Mouse (Mus musculus): ENCODE data around the gene S100a5. TPM values are rescaled to one million over a fixed set of nuclear protein-coding genes. Genes with fewer than 3 reads are reported as not detected.

The S100a5 gene
- polyA plus RNA-seq, 1 experiment from 2014 or later: not detected

DNA sequence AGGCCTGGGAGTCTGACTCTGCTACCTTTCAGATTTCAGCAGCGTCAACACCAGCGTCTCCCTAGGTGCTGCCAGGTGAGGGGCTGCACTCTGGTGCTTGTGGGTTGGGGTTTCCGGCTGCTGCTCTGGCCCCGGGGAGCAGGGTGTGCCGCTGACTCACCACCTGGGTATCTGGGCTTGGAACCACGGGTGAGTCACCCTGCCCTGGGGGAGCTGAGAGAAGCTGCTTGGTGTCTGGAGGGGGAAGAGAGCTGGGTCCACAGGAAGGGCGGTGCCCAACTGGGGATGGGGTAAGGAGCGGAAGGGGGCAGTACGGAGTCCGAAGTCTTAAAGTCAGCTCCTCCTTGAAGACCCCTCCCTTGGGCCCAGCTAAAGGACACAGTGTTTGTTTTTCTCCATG lies 21.4 kb upstream of the S100a5 start:
- H3K9ac ChIP-seq: no peak overlapping the region
- H3K27me3 ChIP-seq: no peaks in the 10 kb centered on the region
- H3K4me3 ChIP-seq: no peak overlapping the region
- H3K36me3 ChIP-seq: no peaks in the 10 kb centered on the region
- H3K4me1 ChIP-seq: peaks cover 31% of the 10 kb centered on the region
- H3K27ac ChIP-seq: peak overlapping the region; percentile 71
- no peak overlapping the region for H3K4me2 ChIP-seq
- 49% methylated on average over 10 of the region's 10 CpGs for WGBS
- no peaks in the 10 kb centered on the region for H3K9me3 ChIP-seq
- ATAC-seq (ENCODE audit: insufficient number of reproducible peaks, low FRiP score, low TSS enrichment, low read depth): no peak

DNA sequence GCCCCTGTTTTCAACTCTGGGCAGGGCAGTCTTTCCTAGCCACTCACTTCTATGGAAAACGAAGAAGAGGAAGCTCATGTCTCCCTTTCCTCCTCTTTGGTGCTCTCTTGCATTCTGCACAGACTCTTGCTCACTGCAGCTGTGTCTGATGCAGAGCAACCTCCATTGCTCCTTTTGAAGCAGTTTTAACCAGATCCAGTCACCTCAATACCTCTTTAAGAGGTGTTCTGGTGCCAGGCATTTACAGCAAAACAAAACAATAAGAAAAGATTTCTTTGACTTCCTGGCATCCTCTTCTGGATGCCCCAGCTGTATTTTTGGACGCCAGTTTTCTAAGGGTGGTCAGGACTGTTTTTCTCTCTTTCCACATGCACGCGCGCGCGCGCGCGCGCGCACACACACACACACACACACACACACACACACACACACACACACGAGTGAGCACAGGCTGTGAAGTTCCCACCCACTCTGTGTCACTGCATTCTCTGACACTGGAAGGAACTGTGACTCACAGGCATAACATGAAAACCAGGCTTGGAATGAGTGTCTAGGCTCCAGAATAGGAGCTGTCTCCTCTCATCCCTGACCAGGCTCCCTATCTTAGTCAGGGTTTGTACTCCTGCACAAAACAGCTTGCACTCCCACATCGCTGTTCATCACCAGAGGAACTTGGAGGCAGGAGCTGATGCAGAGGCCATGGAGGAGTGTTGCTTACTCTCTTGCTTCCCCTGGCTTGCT lies 20.8 kb upstream of the S100a5 start:
- ATAC-seq (ENCODE audit: insufficient number of reproducible peaks, low FRiP score, low TSS enrichment, low read depth): no peak
- H3K36me3 ChIP-seq: no peaks in the 10 kb centered on the region
- no peaks in the 10 kb centered on the region for H3K9me3 ChIP-seq
- H3K4me3 ChIP-seq: no peak overlapping the region
- peak overlapping the region; percentile 71 for H3K27ac ChIP-seq
- H3K9ac ChIP-seq: no peak overlapping the region
- no peaks in the 10 kb centered on the region for H3K27me3 ChIP-seq
- H3K4me1 ChIP-seq: peaks cover 31% of the 10 kb centered on the region
- H3K4me2 ChIP-seq: no peak overlapping the region
- WGBS: 87% methylated on average over 14 of the region's 14 CpGs

DNA sequence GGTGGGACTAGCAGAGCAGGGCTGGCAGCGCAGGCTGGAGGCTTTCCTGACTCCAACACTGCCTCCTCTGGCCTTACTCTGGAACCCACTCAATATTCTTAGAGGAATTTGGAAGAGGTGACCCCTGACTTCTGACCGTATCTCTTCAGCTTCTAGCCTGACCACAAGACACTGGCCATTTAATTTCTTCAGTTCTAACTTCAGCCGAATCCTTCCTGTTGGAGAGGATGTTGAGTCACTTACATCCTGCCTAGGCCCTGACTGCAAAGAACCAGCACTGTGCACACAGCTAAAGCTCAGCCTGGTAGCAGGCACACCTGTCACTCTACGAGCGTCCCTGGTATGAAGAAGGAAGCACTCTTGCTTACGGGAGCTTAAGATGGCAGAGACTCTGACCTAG lies 18.9 kb upstream of the S100a5 start:
- Histone ChIP-seq H3K9ac (no peak overlapping the region), H3K27me3 (no peaks in the 10 kb centered on the region), H3K9me3 (no peaks in the 10 kb centered on the region), H3K4me1 (peaks cover 25% of the 10 kb centered on the region), H3K4me3 (no peak overlapping the region), H3K36me3 (no peaks in the 10 kb centered on the region), H3K27ac (no peak overlapping the region), H3K4me2 (no peak overlapping the region)
- 75% methylated on average over 6 of the region's 6 CpGs for WGBS
- no peak for ATAC-seq (ENCODE audit: insufficient number of reproducible peaks, low FRiP score, low TSS enrichment, low read depth)

DNA sequence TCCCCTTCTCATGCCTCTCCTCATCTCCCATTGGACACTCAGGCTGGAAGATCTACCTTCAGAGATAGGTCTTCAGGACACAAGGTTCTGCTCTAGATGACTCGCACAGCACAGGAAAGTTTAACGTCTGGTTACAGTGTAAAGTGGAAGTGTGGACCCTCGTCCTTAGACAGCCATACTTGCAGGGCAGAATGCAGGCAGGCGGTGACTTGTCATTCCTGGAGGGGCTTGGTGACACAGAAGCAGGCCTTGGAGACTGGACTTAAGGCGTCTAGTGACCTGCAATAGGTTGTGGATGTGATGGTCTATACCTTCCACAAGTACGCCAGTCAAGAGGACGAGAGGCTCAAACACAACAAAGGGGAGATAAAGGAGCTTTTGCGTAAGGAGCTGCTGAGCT lies 18.4 kb upstream of the S100a5 start, which contains the start of gene S100a2:
S100a2 (plus strand) TSS at position 301 of the 400 bp plus-strand sequence.
- Histone ChIP-seq H3K27ac (no peak within 1 kb of the TSS), H3K4me2 (no peak within 1 kb of the TSS), H3K4me3 (no peak within 1 kb of the TSS), H3K4me1 (peaks cover 25% of the 10 kb centered on the region), H3K9me3 (no peaks in the 10 kb centered on the region), H3K27me3 (no peaks in the 10 kb centered on the region), H3K9ac (no peak within 1 kb of the TSS), H3K36me3 (no peaks in the 10 kb centered on the region)
- no peak for ATAC-seq (ENCODE audit: insufficient number of reproducible peaks, low FRiP score, low TSS enrichment, low read depth)
- 80% methylated on average over 8 of the region's 8 CpGs for WGBS

DNA sequence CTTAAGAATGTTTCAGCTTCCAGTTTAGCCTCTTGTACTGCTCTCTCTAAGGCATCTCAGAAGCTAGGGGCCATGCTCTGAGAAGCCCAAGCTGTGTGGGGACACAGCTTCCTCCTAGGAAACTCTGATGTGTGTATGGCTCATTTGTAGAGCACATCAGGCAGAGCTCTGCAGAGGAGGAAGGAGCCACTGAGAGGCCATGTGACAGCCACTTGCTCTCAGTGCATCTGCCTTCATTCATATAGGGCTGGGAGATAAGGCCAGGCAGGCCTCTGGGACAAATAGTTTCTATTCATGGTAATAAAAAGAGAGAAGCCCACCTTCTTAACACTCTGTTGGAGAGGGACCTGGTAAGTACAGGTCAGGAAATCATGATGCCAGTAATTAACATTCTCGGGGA lies 13.9 kb upstream of the S100a5 start:
- no peak for ATAC-seq (ENCODE audit: insufficient number of reproducible peaks, low FRiP score, low TSS enrichment, low read depth)
- H3K4me3 ChIP-seq: no peak overlapping the region
- WGBS: 30% methylated on average over 1 of the region's 1 CpGs
- no peak overlapping the region for H3K27ac ChIP-seq
- H3K4me2 ChIP-seq: no peak overlapping the region
- no peaks in the 10 kb centered on the region for H3K27me3 ChIP-seq
- H3K4me1 ChIP-seq: no peaks in the 10 kb centered on the region
- no peak overlapping the region for H3K9ac ChIP-seq
- no peaks in the 10 kb centered on the region for H3K9me3 ChIP-seq
- H3K36me3 ChIP-seq: no peaks in the 10 kb centered on the region

DNA sequence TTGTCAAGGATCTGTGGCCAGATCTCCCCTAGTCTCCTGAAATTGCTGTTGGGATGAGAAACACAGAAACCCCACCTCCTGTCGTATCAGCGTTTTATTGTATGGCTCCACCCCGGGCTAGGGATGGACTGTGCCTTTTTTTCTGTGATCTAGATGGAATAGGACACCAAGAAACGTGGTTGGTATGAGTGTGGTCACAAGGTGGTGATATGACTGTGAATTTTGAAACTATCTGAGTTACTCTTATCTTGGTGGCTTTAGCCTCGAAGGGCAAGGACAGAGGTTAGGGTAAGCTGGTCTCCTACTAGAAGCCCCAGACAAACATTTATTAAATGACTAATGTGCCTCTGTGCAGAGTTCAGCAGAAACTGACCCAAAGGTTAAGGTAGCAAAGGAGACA lies 12.8 kb upstream of the S100a5 start:
- H3K9me3 ChIP-seq: no peaks in the 10 kb centered on the region
- WGBS: 76% methylated on average over 5 of the region's 5 CpGs
- no peaks in the 10 kb centered on the region for H3K27me3 ChIP-seq
- no peak overlapping the region for H3K9ac ChIP-seq
- H3K4me1 ChIP-seq: peaks cover 7% of the 10 kb centered on the region
- no peaks in the 10 kb centered on the region for H3K36me3 ChIP-seq
- no peak overlapping the region for H3K4me3 ChIP-seq
- ATAC-seq (ENCODE audit: insufficient number of reproducible peaks, low FRiP score, low TSS enrichment, low read depth): no peak
- H3K27ac ChIP-seq: no peak overlapping the region
- no peak overlapping the region for H3K4me2 ChIP-seq

DNA sequence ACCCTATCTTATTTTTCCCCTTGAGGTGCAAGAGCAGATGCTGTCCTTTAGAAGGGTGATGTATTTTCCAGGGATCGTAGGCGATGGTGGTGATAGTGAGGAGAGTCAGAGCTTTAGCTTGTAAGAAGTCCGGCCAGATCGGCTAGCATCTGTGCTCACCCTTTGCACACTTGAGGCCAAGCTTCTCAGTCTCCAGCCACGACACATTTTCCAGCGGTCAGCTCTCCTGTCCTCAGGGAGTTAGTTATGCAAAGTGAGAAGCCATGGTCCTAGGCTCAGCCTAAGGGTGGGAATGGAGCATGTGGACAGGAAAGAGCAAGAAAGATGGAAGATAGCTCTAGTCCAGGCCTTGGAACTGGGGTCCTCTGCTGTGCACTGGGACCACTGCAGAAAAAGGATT lies 11.5 kb upstream of the S100a5 start:
- H3K4me3 ChIP-seq: no peak overlapping the region
- H3K9me3 ChIP-seq: no peaks in the 10 kb centered on the region
- no peak overlapping the region for H3K9ac ChIP-seq
- H3K27me3 ChIP-seq: no peaks in the 10 kb centered on the region
- ATAC-seq (ENCODE audit: insufficient number of reproducible peaks, low FRiP score, low TSS enrichment, low read depth): no peak
- no peak overlapping the region for H3K27ac ChIP-seq
- no peak overlapping the region for H3K4me2 ChIP-seq
- 81% methylated on average over 6 of the region's 6 CpGs for WGBS
- no peaks in the 10 kb centered on the region for H3K36me3 ChIP-seq
- peaks cover 15% of the 10 kb centered on the region for H3K4me1 ChIP-seq

DNA sequence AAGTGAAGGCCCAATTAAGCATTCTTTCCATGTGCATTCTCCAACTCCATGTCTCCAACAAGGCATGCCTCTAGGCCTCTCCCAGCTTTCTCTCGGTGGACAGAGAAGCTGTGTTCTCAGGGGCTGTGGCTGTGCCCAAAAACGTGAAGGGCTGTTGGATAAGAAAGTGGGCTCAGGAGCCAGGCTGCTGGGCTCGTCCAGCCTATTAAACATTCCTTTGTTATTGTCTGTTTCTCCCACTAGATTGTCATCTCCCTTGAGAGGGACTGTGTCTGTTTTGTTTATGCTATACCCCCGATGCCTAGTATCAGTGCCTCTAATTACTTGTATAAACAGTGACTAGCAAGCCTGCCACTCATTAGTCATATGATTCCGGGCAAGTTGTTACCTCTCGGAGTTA lies 10.6 kb upstream of the S100a5 start:
- Histone ChIP-seq H3K9me3 (no peaks in the 10 kb centered on the region), H3K4me2 (no peak overlapping the region), H3K27ac (no peak overlapping the region), H3K27me3 (no peaks in the 10 kb centered on the region), H3K36me3 (no peaks in the 10 kb centered on the region), H3K4me3 (no peak overlapping the region), H3K9ac (no peak overlapping the region), H3K4me1 (peaks cover 21% of the 10 kb centered on the region)
- ATAC-seq (ENCODE audit: insufficient number of reproducible peaks, low FRiP score, low TSS enrichment, low read depth): no peak
- 36% methylated on average over 6 of the region's 6 CpGs for WGBS

DNA sequence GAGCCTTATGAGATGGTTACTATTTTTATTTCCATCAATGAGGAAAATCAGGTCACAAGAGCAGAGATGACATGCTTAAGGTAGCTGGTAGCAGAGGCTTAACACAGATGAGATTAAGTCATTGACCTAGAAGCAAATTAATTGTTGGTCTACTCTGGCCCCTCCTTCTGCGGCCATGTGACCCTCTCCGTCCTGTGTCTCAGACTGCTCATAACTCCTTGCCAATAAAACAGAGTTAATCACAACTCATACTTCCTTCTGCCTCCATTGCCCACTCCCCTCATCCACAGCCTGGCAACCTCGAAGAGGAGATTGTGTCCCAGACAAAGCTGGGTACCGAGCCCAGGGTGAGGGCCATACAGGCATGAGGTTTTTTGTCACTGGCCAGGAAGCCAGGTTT lies 10.1 kb upstream of the S100a5 start:
- WGBS: 67% methylated on average over 4 of the region's 4 CpGs
- H3K9ac ChIP-seq: no peak overlapping the region
- H3K4me1 ChIP-seq: peaks cover 23% of the 10 kb centered on the region

DNA sequence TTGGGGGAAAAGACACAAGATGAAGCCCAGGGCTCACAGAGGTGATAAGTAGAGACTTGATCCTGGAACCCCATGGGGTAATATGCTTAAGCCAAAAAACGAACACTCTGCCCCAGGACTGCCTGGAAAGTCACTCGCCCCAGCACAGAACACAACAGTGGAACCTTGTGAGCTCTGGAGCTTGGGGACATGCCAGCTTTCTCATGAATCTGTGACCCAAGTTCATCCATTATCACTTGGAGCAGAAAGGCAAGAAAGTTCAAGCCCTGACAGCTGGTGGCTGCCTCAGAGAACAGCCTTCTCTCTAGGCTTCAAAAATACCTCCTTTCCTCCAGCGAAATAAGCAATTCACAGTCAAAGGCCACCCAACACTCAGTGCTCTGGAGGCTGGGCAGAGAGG lies 8.9 kb upstream of the S100a5 start:
- Histone ChIP-seq H3K4me3 (no peak overlapping the region), H3K9ac (no peak overlapping the region), H3K27ac (no peak overlapping the region), H3K4me2 (no peak overlapping the region), H3K36me3 (no peaks in the 10 kb centered on the region), H3K27me3 (no peaks in the 10 kb centered on the region), H3K9me3 (no peaks in the 10 kb centered on the region), H3K4me1 (peaks cover 33% of the 10 kb centered on the region)
- no peak for ATAC-seq (ENCODE audit: insufficient number of reproducible peaks, low FRiP score, low TSS enrichment, low read depth)
- 71% methylated on average over 3 of the region's 3 CpGs for WGBS

More for the DNA sequence above, 10.1 kb upstream of the S100a5 start:
- no peaks in the 10 kb centered on the region for H3K36me3 ChIP-seq
- no peaks in the 10 kb centered on the region for H3K27me3 ChIP-seq
- no peaks in the 10 kb centered on the region for H3K9me3 ChIP-seq
- no peak for ATAC-seq (ENCODE audit: insufficient number of reproducible peaks, low FRiP score, low TSS enrichment, low read depth)
- H3K4me2 ChIP-seq: no peak overlapping the region
- no peak overlapping the region for H3K4me3 ChIP-seq
- no peak overlapping the region for H3K27ac ChIP-seq

DNA sequence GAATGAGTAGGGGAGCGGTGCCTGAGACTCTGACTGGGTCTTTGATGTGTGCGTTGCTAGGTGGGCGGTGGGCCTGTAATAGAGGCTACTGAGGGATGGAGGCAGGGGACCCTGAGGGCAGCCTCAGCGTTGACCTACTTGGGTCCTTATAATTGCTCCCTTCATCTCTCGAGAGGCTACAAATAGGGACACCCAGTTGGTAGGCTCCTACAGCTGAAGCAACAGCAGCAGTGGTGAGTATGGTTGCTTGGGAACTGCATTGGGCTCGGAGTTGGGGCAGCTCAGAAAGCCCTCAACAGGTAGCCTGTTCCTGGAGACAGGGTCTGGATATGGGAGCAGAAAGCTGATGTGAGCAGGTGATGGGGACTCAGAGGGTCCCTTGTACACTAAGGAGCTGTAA lies 8.3 kb upstream of the S100a5 start:
- Histone ChIP-seq H3K4me3 (no peak overlapping the region), H3K27me3 (no peaks in the 10 kb centered on the region), H3K36me3 (no peaks in the 10 kb centered on the region), H3K27ac (0 out of 2 replicates have a peak overlapping the region, but pooled peaks have one; percentile 39), H3K4me1 (peaks cover 39% of the 10 kb centered on the region), H3K4me2 (no peak overlapping the region), H3K9me3 (no peaks in the 10 kb centered on the region), H3K9ac (no peak overlapping the region)
- ATAC-seq (ENCODE audit: insufficient number of reproducible peaks, low FRiP score, low TSS enrichment, low read depth): no peak
- 56% methylated on average over 6 of the region's 6 CpGs for WGBS

DNA sequence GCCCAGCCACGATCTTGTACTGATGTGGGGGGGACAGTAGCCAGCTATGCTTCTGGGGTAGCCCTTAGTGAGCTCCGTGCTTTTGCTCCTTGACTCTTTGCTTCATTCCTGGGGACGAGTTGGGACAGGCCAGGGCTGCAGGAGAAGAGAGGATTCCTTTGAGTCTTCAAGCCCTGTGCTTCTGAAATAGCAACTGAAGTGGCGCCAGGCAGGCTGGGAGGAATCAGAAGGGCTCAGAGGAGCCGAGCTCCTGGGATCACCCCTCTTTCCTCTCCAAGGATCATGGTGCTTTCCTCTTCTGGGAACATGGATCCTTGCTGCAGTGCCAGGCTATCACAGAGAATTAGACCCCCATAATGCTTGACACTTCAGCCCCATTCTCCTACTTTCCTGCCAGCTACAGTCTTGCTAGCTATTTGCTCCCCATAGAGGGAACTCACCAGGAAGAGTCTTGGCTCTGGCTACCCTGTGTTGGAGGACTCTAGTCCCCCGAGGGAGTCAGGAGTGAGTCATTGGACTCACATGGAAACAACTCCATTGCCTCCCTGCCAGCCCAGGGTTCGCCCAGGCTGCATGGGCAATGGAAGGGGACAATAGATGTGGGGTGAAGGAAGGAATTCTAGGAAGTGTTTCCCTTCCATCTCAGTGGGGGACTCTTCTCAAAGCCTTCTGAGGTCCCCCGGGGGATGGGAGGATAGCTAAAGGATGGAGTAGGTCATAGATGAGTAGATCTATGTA lies 7.7 kb upstream of the S100a5 start:
- Histone ChIP-seq H3K27ac (peak overlapping the region; percentile 39; the same call in 1 of the 2 replicates), H3K36me3 (no peaks in the 10 kb centered on the region), H3K4me3 (no peak overlapping the region), H3K27me3 (no peaks in the 10 kb centered on the region), H3K9ac (no peak overlapping the region), H3K9me3 (no peaks in the 10 kb centered on the region), H3K4me2 (no peak overlapping the region), H3K4me1 (peaks cover 45% of the 10 kb centered on the region)
- WGBS: 70% methylated on average over 8 of the region's 8 CpGs
- no peak for ATAC-seq (ENCODE audit: insufficient number of reproducible peaks, low FRiP score, low TSS enrichment, low read depth)

All from limb, embryonic 15.5 days (tissue).